Mouse (Mus musculus) myocyte (in vitro differentiated cells): Measurements from ENCODE around the gene Rhebl1.

Experiments
- CEBPB ChIP-seq: IDR thresholded peaks from 2 replicates; pipeline ENCODE4 v1.6.1; 2011; ENCODE audit warnings: mild to moderate bottlenecking, moderate library complexity; ENCODE audit not compliant: poor library complexity, insufficient read depth, severe bottlenecking
- E2F4 ChIP-seq: IDR thresholded peaks from one replicate; pipeline ENCODE4 v1.6.1; 2011; ENCODE audit warnings: mild to moderate bottlenecking, control low read depth, moderate library complexity; ENCODE audit not compliant: insufficient read depth
- MAX ChIP-seq: IDR thresholded peaks from one replicate; pipeline ENCODE4 v1.6.1; 2011; ENCODE audit warnings: low read depth, mild to moderate bottlenecking, control low read depth
- MYOG ChIP-seq, 3 experiments: IDR thresholded peaks; one replicate each; pipeline ENCODE4 v1.6.1; 2011; ENCODE audit warnings: control low read depth in 2 of 3, low read depth in 2 of 3, mild to moderate bottlenecking in 2 of 3; ENCODE audit not compliant: insufficient read length in 2 of 3, control insufficient read depth in 1 of 3, insufficient read depth in 1 of 3
- POLR2A ChIP-seq: IDR thresholded peaks from one replicate; pipeline ENCODE4 v1.6.1; 2011; ENCODE audit warnings: low read depth, mild to moderate bottlenecking, control low read depth, moderate library complexity; ENCODE audit not compliant: insufficient read length
- POLR2AphosphoS2 ChIP-seq: IDR thresholded peaks from one replicate; pipeline ENCODE4 v1.6.1; 2011; ENCODE audit warnings: low read depth, control low read depth; ENCODE audit not compliant: insufficient read length
- SRF ChIP-seq: IDR thresholded peaks from one replicate; pipeline ENCODE4 v1.6.1; 2011; ENCODE audit warnings: low read depth; ENCODE audit not compliant: control insufficient read depth, insufficient read length

- no peak for TF ChIP-seq POLR2A
- TF ChIP-seq SRF = no peak
- no peak for TF ChIP-seq MYOG (IDR thresholded peaks at IDR 0.05; ENCODE audit: control insufficient read depth in 1 of 3, insufficient read depth in 1 of 3, insufficient read length in 2 of 3, low read depth in 2 of 3)
- TF ChIP-seq MAX = no peak
- TF ChIP-seq POLR2AphosphoS2 = no peak
- no peak for TF ChIP-seq CEBPB
- TF ChIP-seq E2F4 = no peak
Measured at GRCm38 (mm10) chr15:98884106-98884505, 10.2 kb downstream of the Rhebl1 start.
